Mouse (Mus musculus) bone marrow macrophage, adult 2 months (primary cell): ENCODE results near the gene Rasal1.

Source experiments
- CTCF ChIP-seq: IDR thresholded peaks from 2 replicates; pipeline ENCODE4 v1.5.1; 2012; ENCODE audit warnings: low read depth, mild to moderate bottlenecking, low read length, moderate library complexity
- POLR2A ChIP-seq: IDR thresholded peaks from 2 replicates; pipeline ENCODE4 v1.6.1; 2012; ENCODE audit warnings: mild to moderate bottlenecking, low read depth, low read length, borderline replicate concordance

DNA sequence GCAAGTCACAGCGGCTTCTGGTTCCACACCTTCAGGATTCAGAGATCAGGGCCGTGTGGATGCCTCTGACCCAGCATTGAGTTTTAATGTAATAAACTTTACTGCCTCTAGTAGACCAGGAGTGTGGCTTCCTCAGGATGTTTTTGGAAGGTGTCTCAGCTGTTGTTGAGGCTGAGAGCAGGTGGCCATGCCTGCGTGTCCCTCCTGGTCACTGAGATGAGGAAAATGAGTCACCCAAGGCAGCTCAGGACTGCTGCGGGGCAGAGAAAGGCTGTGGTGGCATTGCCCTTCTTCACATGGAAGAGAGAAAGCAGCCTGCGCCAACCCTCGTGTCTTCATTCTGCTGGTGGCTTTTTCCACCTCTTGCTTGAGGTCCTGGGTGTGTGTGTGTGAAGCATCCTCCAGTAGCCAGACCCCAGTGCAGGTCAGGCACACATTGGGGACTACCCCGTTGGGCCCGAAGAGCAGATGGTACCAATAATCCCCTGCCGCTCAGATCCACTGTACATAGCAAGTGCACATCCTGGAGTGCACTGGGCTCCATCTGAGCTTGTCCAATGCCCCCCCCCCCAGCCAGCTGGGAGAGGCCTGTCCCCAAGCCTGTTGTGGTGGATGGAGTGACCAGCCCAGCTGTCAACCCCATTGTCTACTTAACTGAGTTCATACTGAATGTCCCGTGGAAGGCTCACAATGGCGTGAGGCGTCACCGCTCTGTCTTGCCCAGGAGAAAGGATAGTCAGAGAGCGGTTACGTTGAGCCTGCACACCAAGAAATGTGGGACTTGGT, 20.9 kb upstream of the Rasal1 start:
- TF ChIP-seq CTCF: no peak
- no peak for TF ChIP-seq POLR2A
